Mouse (Mus musculus) embryonic fibroblast, embryonic 13.5 days (primary cell): Measurements from ENCODE around the gene Adam20.
"Not testable (repeated sequence)": the region's sequence is repeated elsewhere in the genome, so short reads cannot be mapped to it uniquely, and the experiment has no call there.

Experiments used
- CTCF ChIP-seq: IDR thresholded peaks from 2 replicates; pipeline ENCODE4 v1.5.1; 2011; ENCODE audit warnings: mild to moderate bottlenecking, control low read depth, low read length, moderate library complexity, borderline replicate concordance; ENCODE audit not compliant: insufficient read depth
- POLR2A ChIP-seq: IDR thresholded peaks from 2 replicates; pipeline ENCODE4 v1.6.1; 2011; ENCODE audit warnings: low read depth, mild to moderate bottlenecking, control low read depth, low read length, moderate library complexity

- not testable (repeated sequence) for TF ChIP-seq POLR2A, CTCF
Measured at GRCm38 (mm10) chr8:40792973-40793372, at the start of gene Adam20.
